Mouse (Mus musculus): ENCODE data around the gene AL607142.1.

DNA sequence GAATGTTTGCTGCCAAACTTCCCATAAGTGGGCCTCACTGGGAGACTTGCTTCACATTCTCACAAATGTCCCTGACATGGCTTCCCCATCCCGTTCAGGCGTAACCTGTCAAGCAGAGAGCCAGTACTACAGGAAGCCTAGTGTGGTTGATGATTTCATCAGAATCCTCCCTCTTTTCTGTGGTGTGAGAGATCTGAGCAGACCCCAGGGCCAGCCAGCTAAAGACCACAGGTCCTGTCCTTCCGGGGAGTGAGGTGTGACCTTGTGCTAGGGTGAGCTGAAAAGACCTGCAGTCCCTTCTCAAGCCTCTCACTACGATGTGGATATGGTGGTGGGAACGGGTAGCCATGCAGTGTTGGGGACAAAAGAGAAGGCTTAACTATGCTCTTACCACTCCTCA lies 17.7 kb downstream of the AL607142.1 start:
- TF ChIP-seq CTCF (IDR thresholded peaks at IDR 0.05; ENCODE audit: insufficient read depth, low read depth, low read length) = no peak
- no peak for TF ChIP-seq POLR2A (IDR thresholded peaks at IDR 0.05; ENCODE audit: insufficient read depth, low read depth, low read length)
